13 mouse cellular contexts compared by ENCODE assay signal in the genomic region with DNA sequence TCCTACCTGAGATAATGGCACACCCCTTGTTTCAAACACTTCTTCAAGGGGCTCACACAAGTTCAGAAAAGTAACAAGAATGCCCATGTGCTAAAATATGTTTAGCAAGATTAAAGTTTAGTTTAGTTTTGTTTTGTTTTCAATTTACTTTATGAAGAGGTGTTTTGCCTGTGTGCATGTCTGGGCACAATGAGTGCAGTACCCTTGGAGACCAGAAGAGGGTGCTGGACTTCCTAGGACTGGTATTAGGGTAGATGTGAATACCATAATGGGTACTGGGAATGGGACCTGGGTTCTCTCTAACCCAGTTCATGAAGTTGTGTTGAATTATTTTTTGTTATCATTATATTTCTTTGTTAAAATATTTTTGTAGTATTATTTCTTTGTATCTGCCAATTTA. TPM values are rescaled to one million over a fixed set of nuclear protein-coding genes. Genes with fewer than 3 reads are reported as not detected.
DNase-seq lines count a peak whose midpoint lies in the region; ATAC-seq and TF ChIP-seq lines count a peak whose summit lies in the region.
"Had no signal": no experiment of that assay in that cellular context is flagged by ENCODE, and none has a peak within 500 bp of the region (broad histone marks: within the 10 kb centered on the region; RNA-seq: fewer than 3 reads in every experiment).

No protein-coding gene starts in this region.

- no peak overlapping the region for H3K4me3 ChIP-seq in heart, postnatal 0 days (ENCODE audit: low read depth, low read length)
- H3K4me3 ChIP-seq in MEL (ENCODE audit: control insufficient read depth in 1 of 2, insufficient read depth in 1 of 2, low read depth in 2 of 2, low read length in 2 of 2), result no peak overlapping the region
- H3K4me3 ChIP-seq: hindbrain, embryonic 15.5 days; lung, embryonic 15.5 days; midbrain, embryonic 12.5 days had no signal

- no peaks in the 10 kb centered on the region for H3K27me3 ChIP-seq in heart, postnatal 0 days (ENCODE audit: control insufficient read depth, insufficient read depth, low read length)
- H3K27me3 ChIP-seq in MEL (ENCODE audit: control insufficient read depth in 1 of 2, insufficient read depth in 2 of 2, low read length in 2 of 2), result peaks cover 0 to 3% of the 10 kb centered on the region in 2 experiments; a peak in 2 of 4 replicates
- H3K27me3 ChIP-seq: hindbrain, embryonic 15.5 days; lung, embryonic 15.5 days; midbrain, embryonic 12.5 days had no signal

- no peak for ATAC-seq in heart, postnatal 0 days (ENCODE audit: insufficient read depth, low read depth)
- ATAC-seq in megakaryocyte, adult 5-6 weeks (ENCODE audit: poor library complexity, severe bottlenecking), result 0 out of 2 replicates have a peak, but pooled peaks have one; percentile 35

- no peaks in the 10 kb centered on the region for H3K36me3 ChIP-seq in heart, postnatal 0 days (replicated peaks; ENCODE audit: control insufficient read depth, insufficient read depth, low read length)
- no peaks in the 10 kb centered on the region for H3K36me3 ChIP-seq in MEL (ENCODE audit: control insufficient read depth in 1 of 2, insufficient read depth in 2 of 2, low read length in 2 of 2)
- H3K36me3 ChIP-seq: hindbrain, embryonic 15.5 days; lung, embryonic 15.5 days; midbrain, embryonic 12.5 days had no signal

- no peaks in the 10 kb centered on the region for H3K79me2 ChIP-seq in MEL (ENCODE audit: control insufficient read depth, insufficient read depth, low read length, poor library complexity)

- H3K4me1 ChIP-seq in heart, postnatal 0 days (ENCODE audit: control insufficient read depth, insufficient read depth), result peaks cover 6% of the 10 kb centered on the region; the same call in 1 of the 2 replicates
- H3K4me1 ChIP-seq in MEL (ENCODE audit: control insufficient read depth in 1 of 2, insufficient read depth in 2 of 2, low read length in 2 of 2), result no peaks in the 10 kb centered on the region
- H3K4me1 ChIP-seq: midbrain, embryonic 12.5 days had no signal

- peaks cover 1% of the 10 kb centered on the region; the same call in 1 of the 2 replicates for H3K9me3 ChIP-seq in heart, postnatal 0 days (replicated peaks; ENCODE audit: control insufficient read depth, low read length)
- H3K9me3 ChIP-seq in MEL (replicated peaks; ENCODE audit: insufficient read depth, low read length), result no peaks in the 10 kb centered on the region
- H3K9me3 ChIP-seq: hindbrain, embryonic 15.5 days; lung, embryonic 15.5 days; midbrain, embryonic 12.5 days had no signal

- TF ChIP-seq CTCF in heart, postnatal 0 days (IDR thresholded peaks at IDR 0.05; ENCODE audit: low read depth), result no peak
- TF ChIP-seq CTCF in MEL (IDR thresholded peaks at IDR 0.05 in 2 of 3, conservative IDR thresholded peaks at IDR 0.05 in 1 of 3; ENCODE audit: control insufficient read depth in 1 of 3, insufficient read depth in 1 of 3, low read depth in 2 of 3, low read length in 3 of 3, poor library complexity in 1 of 3, severe bottlenecking in 1 of 3), result peak; percentile 51 to 66 (median 65)

- DNase-seq in heart, postnatal 0 days (ENCODE audit: low spot score), result peak; percentile 1
- no peak for DNase-seq in heart, postnatal 36 days
- DNase-seq in A20 (ENCODE audit: low read depth, low spot score) (peak; percentile 44), MEL (ENCODE audit: low read depth, low spot score) (peak; percentile 38), MN1 (ENCODE audit: low spot score) (no peak)
- DNase-seq in frontal cortex, postnatal 36 days (ENCODE audit: low spot score in 2 of 2), result no peak
- DNase-seq in frontal cortex, postnatal 14 days (ENCODE audit: low spot score in 2 of 2), result no peak
- DNase-seq: kidney, postnatal 14 days had no signal

- TF ChIP-seq RAD21 in MEL (IDR thresholded peaks at IDR 0.05; ENCODE audit: low read depth, low read length), result peak; percentile 62

- no peak for TF ChIP-seq EP300 in heart, postnatal 0 days (IDR thresholded peaks at IDR 0.05; ENCODE audit: low read depth)
- TF ChIP-seq EP300 in MEL (IDR thresholded peaks at IDR 0.05; ENCODE audit: low read depth in 1 of 2, low read length in 2 of 2), result no peak

- no peak overlapping the region for H3K9ac ChIP-seq in heart, postnatal 0 days (replicated peaks; ENCODE audit: low read depth, low read length)
- no peak overlapping the region for H3K9ac ChIP-seq in MEL (ENCODE audit: control insufficient read depth, low read depth, low read length, poor library complexity, severe bottlenecking)
- H3K9ac ChIP-seq: hindbrain, embryonic 15.5 days; lung, embryonic 15.5 days; midbrain, embryonic 12.5 days had no signal

- no peak overlapping the region for H3K27ac ChIP-seq in heart, postnatal 0 days (ENCODE audit: low read depth)
- no peak overlapping the region for H3K27ac ChIP-seq in MEL (ENCODE audit: control insufficient read depth, low read depth, low read length)
- H3K27ac ChIP-seq: hindbrain, embryonic 15.5 days; lung, embryonic 15.5 days; midbrain, embryonic 12.5 days had no signal

- no peak for TF ChIP-seq POLR2A in MEL (IDR thresholded peaks at IDR 0.05; ENCODE audit: control insufficient read depth in 1 of 2, insufficient read depth in 1 of 2, low read depth in 1 of 2, low read length in 2 of 2, poor library complexity in 1 of 2)

- H3K4me2 ChIP-seq in heart, postnatal 0 days (ENCODE audit: low read depth, low read length), result no peak overlapping the region
- H3K4me2 ChIP-seq: heart, embryonic 11.5 days; hindbrain, embryonic 15.5 days; lung, embryonic 15.5 days; midbrain, embryonic 12.5 days had no signal

- intact Hi-C loops in heart, postnatal 36 days (cut with DNase I), result no loop called here

TF ChIP-seq in MEL, 35 proteins besides CTCF, POLR2A, EP300 and RAD21:
- TF ChIP-seq ELF1 (IDR thresholded peaks at IDR 0.05; ENCODE audit: low read depth, low read length) (no peak), NELFE (IDR thresholded peaks at IDR 0.05; ENCODE audit: low read depth, low read length) (no peak), MAZ (IDR thresholded peaks at IDR 0.05; ENCODE audit: low read depth, low read length) (no peak), POLR2AphosphoS2 (IDR thresholded peaks at IDR 0.05; ENCODE audit: low read length) (no peak), MYC (IDR thresholded peaks at IDR 0.05; ENCODE audit: low read depth, low read length) (no peak), SMC3 (IDR thresholded peaks at IDR 0.05; ENCODE audit: low read depth, low read length) (peak; percentile 81), ZC3H11A (IDR thresholded peaks at IDR 0.05; ENCODE audit: low read depth, low read length) (peak; percentile 72), UBTF (IDR thresholded peaks at IDR 0.05; ENCODE audit: borderline replicate concordance, insufficient read depth, low read depth, low read length) (no peak)

RNA-seq across cellular contexts. Expression of gene Cyp1b1, which starts 38.0 kb away (rescaled TPM):
- 4.4 and 12.5 TPM in 2 replicates for total RNA-seq in heart, postnatal 0 days (2014; rRNA removed; ENCODE audit: low replicate concordance)
- polyA plus RNA-seq in heart, postnatal 0 days (2015; fragmentation: Nextera tagmentation; extraction: Ambion mirVana), result 2.0 and 2.4 TPM in 2 replicates
- 1 to 10 TPM; 5.1 to 5.5 TPM for total RNA-seq in heart, postnatal 36 days (2021)
- total RNA-seq in MEL (2012; rRNA removed), result not detected in 2 replicates
- polyA plus RNA-seq in MEL (2012; ENCODE audit: insufficient read depth in 1 of 2, insufficient read length in 2 of 2, low read depth in 1 of 2, low replicate concordance in 2 of 2, missing spikeins in 1 of 2), result not detected
- total RNA-seq in megakaryocyte, adult 5-6 weeks (2015), result 0.49 and 0.98 TPM in 2 replicates
- 0.15 and 0.77 TPM in 2 replicates for total RNA-seq in megakaryocyte, adult 5-6 weeks (2017)

Comparison
In these comparisons a context has a peak if more than half of its experiments do, and no peak if none do; other contexts are left out.
1. DNase-seq: peak in heart, postnatal 0 days (single experiment), A20 (single experiment) and MEL (single experiment); none in heart, postnatal 36 days (0 of 2), MN1 (single experiment), frontal cortex, postnatal 36 days (0 of 2) and frontal cortex, postnatal 14 days (0 of 2).